Mouse (Mus musculus): ENCODE results near the gene Olfr1121.
"Not testable (repeated sequence)": the region's sequence is repeated elsewhere in the genome, so short reads cannot be mapped to it uniquely, and the experiment has no call there.

Gene Olfr1121

DNA sequence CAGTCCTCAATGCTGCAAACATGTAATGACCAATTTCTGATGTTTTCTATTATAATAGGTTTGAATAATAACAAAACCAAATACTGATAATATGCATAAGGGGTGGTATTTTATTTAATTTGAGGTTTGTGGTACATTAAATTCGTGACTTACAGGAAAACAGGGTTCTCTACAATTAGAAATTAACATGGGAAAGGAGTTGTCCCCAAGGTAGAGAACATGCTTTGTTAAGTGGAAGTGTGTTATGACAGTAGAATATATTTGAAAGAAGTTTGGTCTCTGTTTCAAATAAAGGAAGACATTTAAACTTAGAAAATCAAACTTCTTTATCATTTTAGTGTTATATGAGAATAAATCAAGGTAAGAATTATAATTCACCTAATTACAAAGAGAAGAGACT lies at the start of gene Olfr1121:
Gene Olfr1121 (plus strand): TSS at position 301 of the 400 bp plus-strand sequence.
- in situ Hi-C loops (cut with MseI, MboI): no loop called here

DNA sequence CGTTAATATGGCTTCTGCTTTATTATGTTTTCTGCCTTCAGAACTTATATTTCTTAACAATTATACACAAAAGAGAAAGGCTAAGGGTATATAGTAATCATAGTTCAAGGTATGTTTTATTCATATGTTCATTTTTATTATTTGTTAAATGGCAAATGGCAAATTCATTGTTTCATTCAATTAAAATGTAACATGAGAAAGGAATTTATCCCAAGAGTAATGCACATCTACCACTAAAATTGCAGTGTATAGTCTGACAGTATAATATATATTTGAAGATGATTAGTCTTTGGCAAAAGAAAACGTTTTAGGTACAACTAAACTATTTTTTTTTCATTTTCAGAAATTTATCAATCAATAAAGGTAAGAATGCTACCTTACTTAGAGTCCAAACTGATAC lies 15.2 kb upstream of the Olfr1121 start, which contains the start of gene Olfr1120:
Gene Olfr1120 (plus strand): TSS at position 301 of the 400 bp plus-strand sequence.
- in situ Hi-C loops (cut with MseI, MboI): no loop called here

DNA sequence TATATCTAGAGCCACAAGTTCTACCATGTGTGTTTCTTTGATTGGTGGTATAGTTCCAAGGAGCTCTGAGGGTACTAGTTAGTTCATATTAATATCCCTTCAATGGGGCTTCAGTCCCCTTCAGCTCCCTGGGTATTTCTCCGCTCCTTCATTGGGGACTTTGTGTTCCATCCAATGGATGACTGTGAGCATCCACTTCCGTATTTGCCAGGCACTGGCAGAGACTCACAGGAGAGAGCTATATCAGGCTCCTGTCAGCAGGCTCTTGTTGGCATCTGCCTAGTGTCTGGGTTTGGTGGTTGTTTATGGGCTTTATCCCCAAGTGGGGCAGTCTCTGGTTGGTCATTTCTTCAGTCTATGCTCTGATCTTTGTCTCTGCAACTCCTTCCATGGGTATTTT lies 9.6 kb upstream of the Olfr1121 start:
- in situ Hi-C loops (cut with MseI, MboI): not testable (repeated sequence)

DNA sequence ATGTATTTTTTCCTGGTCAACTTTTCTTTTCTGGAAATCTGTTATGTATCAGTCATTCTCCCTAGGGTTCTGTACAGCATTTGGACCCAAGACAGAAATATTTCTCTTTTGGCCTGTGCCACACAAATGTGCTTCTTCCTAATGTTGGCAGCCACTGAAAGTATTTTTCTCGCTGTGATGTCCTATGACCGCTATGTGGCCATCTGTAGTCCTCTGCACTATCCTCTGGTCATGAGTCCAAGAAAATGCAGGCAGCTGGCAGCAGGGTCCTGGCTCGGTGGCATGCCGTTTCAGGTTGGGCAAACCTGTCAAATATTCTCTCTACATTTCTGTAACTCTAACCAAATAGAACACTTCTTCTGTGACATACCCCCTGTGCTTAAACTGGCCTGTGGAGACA lies 2.0 kb downstream of the Olfr1121 start:
- in situ Hi-C loops (cut with MseI, MboI): no loop called here

DNA sequence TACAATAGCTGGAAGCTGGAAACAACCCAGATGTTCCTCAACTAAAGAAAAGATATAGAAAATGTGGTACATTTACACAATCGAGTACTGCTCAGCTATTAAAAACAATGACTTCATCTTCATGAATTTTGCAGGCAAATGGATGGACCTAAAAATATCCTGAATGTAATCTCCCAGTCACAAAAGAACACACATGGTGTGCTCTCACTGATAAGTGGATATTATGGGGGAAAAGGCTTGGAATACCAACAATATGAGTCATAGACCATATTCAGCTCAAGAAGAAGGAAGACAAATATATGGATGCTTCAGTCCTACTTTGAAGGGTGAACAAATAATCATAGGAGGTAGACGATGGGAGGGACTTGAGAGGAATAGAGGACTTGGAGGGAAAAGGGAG lies 14.2 kb downstream of the Olfr1121 start:
- in situ Hi-C loops (cut with MseI, MboI): no loop called here

DNA sequence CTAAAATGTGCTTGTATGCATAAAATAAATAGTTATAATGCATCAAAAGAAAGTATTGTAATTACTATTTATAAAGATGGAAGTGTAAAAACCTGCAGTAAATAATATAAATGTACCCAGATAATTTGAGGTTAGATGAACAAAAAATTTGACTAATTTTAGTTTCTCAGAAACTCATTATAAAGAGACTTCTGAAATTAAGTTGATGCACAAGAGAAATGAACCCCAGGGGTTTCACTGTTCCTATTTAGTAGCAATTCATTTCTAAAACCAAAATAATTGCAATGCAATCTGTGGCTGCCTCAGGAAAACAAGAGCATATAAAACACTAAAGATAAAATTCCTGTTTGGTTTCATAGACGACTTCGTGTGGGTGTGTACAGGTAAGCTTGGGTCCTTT lies 15.9 kb downstream of the Olfr1121 start, which contains the start of gene Olfr1122:
Gene Olfr1122 (plus strand): TSS at position 301 of the 400 bp plus-strand sequence.
- in situ Hi-C loops (cut with MseI, MboI): no loop called here

DNA sequence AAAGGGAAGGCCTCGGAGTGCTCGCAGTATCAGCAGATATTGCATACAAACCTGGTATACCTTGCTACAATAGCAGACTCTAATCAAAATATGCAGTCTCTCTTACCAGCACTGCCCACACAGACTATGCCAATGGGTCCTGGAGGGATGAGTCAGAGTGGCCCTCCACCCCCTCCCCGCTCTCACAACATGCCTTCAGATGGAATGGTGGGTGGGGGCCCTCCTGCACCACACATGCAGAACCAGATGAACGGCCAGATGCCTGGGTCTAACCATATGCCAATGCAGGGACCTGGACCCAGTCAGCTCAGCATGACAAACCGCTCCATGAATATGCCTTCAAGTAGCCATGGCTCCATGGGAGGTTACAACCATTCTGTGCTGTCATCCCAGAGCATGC lies 23.9 kb downstream of the Olfr1121 start:
- in situ Hi-C loops (cut with MseI, MboI): not testable (repeated sequence)

DNA sequence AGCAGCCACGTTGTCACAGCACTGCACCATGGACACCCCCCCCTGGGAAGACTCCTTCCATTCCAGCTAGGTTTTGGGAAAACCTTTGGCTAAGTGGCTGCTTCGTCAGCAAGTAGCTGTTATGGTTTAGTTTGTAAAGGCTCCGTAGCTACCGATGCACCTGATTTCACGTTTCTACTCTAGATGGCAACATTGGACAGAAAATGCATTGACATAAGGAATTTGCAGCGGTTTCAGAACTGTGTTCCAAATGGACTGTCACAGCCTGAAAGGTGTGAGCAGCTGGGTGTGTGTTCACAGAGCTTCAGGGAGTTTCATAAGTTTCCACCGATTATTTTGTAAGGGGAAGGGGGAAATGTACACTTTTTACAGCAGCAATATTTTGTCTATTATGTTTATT lies 25.0 kb downstream of the Olfr1121 start:
- in situ Hi-C loops (cut with MseI, MboI): not testable (repeated sequence)

DNA sequence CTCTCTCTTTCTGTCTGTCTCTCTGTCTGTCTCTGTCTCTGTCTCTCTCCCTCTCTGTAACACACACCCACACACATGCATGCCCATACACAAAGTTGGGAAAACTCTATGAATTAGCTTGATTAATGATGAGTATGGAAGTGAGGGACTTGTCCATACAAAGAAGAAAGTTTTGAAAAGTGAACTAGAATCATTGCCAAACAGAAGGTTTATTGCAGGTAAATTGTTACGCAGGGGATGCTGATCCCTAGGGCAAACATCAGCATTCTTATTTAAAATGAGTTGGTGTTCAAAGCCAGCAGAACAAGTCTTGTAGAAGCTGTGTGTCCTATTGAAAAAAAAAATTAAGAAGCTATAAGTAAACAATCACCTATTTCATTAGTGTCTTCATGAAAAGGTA lies 46.6 kb downstream of the Olfr1121 start, which contains the start of gene Olfr1123:
Gene Olfr1123 (plus strand): TSS at position 301 of the 400 bp plus-strand sequence.
- in situ Hi-C loops (cut with MseI, MboI): no loop called here

All from mouse trophoblast stem cell (cell line).